Mouse (Mus musculus) cerebellum, adult 11 months (tissue): ENCODE data around the gene Pdik1l.

Experiments
- DNase-seq: peaks from one replicate; pipeline ENCODE4 v3.0.0; 2022

Pdik1l gene

DNA sequence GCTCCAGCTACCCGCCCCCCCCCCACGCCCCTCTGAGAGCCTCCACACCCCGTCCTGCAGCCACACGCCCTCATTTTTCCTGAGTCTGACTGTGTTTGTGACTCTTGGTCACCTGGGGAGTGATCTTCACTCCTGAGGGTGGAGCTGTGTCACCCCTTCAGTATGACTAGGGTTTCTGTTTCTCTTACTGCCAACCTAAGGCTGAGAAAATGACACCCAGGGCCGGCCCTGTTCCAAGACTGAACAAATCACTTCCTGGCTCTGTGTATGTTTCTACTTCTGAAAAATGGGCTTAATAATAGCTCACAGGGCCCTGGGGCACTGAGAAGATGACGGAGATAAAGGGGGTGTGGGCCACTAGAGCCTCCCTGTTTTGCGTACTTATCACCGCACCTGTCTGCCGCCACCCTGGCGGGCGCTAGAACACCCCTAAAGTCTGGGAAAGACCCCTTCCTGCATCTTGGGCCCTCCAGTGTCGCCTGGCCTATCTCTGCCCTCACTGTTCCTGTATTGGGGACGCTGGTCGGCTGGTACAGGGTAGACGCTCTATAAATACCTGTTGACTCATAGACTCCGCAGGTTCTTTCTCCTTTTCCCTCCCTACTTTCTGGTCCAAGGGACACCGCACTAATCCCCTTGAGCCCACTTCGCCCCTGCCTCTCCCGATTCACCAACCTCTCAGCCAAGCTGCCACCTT lies 50.0 kb downstream of the Pdik1l start:
- DNase-seq = no peak

DNA sequence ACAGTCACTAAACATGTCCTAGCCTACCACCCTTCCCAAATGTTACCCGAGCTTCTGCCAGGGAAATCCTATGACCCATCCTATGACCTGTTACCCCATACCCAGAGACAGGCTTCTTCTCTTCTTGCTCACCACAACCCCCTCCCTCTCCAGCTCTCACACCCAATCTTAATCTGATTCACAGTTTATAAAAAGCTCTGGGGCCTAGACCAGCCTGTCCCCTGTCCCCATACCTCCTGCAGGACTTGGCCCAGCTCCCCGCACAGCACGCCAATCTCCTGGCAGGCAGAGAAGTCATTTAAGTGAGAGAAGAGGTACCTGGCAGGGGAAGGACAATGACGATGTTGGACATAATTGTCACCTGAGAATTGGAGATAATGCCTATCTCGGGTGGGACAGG lies 52.8 kb downstream of the Pdik1l start:
- DNase-seq = no peak

DNA sequence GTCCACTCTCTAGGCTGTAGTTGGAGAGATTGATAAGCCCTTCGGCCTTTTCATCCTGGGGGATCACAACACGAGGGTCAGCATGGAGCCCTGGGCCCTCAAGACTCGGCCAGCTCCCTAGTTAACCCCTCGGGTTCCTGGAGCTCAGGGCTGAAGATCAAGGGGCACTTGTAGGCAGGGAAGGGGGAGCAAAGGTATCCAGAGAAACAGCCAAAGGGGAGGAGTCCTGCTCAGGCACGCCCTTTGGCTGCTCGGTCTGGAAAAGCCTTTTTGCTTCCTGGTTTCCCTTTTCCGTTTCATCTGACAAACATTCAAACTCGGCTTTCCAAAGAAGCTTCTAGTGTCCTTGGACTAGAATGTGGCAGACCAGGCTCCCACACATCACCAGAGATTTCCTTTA lies 57.3 kb downstream of the Pdik1l start:
- no peak for DNase-seq

DNA sequence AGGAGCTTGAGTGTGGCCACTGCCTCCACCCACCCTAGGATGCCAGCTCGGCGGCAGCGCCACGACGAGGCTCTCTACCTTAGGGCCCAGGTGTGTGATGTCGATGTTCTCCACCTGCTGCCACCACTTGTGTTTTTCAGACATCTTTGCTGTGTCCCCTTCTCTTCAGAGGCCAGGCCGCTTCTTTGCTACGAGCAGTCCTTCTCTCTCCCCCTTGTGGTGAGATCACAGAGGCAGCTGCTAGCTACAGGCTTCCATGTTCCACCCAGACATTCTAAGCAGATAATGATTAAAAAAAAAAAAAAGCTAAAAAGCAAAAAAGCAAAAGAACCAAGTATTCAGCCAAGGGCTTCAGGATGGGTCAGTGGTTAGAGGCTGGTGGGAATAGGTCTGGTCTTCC lies 60.5 kb downstream of the Pdik1l start, which contains the start of gene Catsper4:
Gene Catsper4, minus strand, starts transcription at position 190 of the 400 bp plus-strand sequence.
- DNase-seq = no peak
